In genomic region chr8:104591133-104591834, GRCm38 (mm10) we compare ENCODE assay signal across 8 mouse cellular contexts. TPM values are rescaled to one million over a fixed set of nuclear protein-coding genes. Genes with fewer than 3 reads are reported as not detected.
DNase-seq lines count a peak whose midpoint lies in the region; ATAC-seq and TF ChIP-seq lines count a peak whose summit lies in the region.

Gene Pdp2 (plus strand): TSS chr8:104591451.

- peak; percentile 97 for DNase-seq in 3T3-L1 (ENCODE audit: low read depth, low spot score)
- peak; percentile 64 to 90 for DNase-seq in adrenal gland, postnatal 4 days (ENCODE audit: low spot score in 2 of 2)
- peak; percentile 97 for DNase-seq in embryonic facial prominence, embryonic 14.5 days (ENCODE audit: low spot score)
- DNase-seq in heart, adult 2 months = peak; percentile 92 to 94
- DNase-seq in kidney, adult 8-10 months = peak; percentile 95
- peak; percentile 79 to 85 for DNase-seq in spleen, postnatal 10 days (ENCODE audit: low spot score in 2 of 2)

- peaks cover 6% of the 10 kb centered on the region for H3K4me1 ChIP-seq in embryonic facial prominence, embryonic 14.5 days (ENCODE audit: control insufficient read depth, insufficient read depth, low read length)
- peaks cover 2% of the 10 kb centered on the region for H3K4me1 ChIP-seq in heart, adult 2 months (ENCODE audit: control insufficient read depth, insufficient read depth, low read length)
- peaks cover 14% of the 10 kb centered on the region for H3K4me1 ChIP-seq in limb, embryonic 13.5 days
- H3K4me1 ChIP-seq in midbrain, embryonic 16.5 days (ENCODE audit: control insufficient read depth, insufficient read depth, low read length) = peaks cover 6% of the 10 kb centered on the region

- peak within 1 kb of the TSS; percentile 65 for H3K4me3 ChIP-seq in embryonic facial prominence, embryonic 14.5 days (ENCODE audit: low read depth, low read length)
- peak within 1 kb of the TSS; percentile 91 for H3K4me3 ChIP-seq in heart, adult 2 months
- peak within 1 kb of the TSS; percentile 69 for H3K4me3 ChIP-seq in limb, embryonic 13.5 days
- H3K4me3 ChIP-seq in midbrain, embryonic 16.5 days (ENCODE audit: low read depth, low read length) = peak within 1 kb of the TSS; percentile 58

- intact Hi-C loops in heart, adult 2 months (cut with DNase I) = no loop called here

- TF ChIP-seq EP300 in heart, adult 2 months (IDR thresholded peaks at IDR 0.05; ENCODE audit: insufficient read depth, low read depth, low read length) = peak; percentile 34; the same call in 1 of the 2 replicates

- TF ChIP-seq CTCF in heart, adult 2 months (IDR thresholded peaks at IDR 0.05) = no peak

- H3K9ac ChIP-seq in embryonic facial prominence, embryonic 14.5 days (ENCODE audit: low read depth, low read length) = peak within 1 kb of the TSS; percentile 72
- H3K9ac ChIP-seq in heart, adult 2 months (ENCODE audit: low read depth, low read length) = peak within 1 kb of the TSS; percentile 79
- H3K9ac ChIP-seq in limb, embryonic 13.5 days = peak within 1 kb of the TSS; percentile 74
- peak within 1 kb of the TSS; percentile 66 for H3K9ac ChIP-seq in midbrain, embryonic 16.5 days (ENCODE audit: low read depth, low read length)

- no peaks in the 10 kb centered on the region for H3K9me3 ChIP-seq in embryonic facial prominence, embryonic 14.5 days (ENCODE audit: control insufficient read depth, low read length)
- H3K9me3 ChIP-seq in limb, embryonic 13.5 days = no peaks in the 10 kb centered on the region
- no peaks in the 10 kb centered on the region for H3K9me3 ChIP-seq in midbrain, embryonic 16.5 days (replicated peaks; ENCODE audit: control insufficient read depth, low read length, poor library complexity, severe bottlenecking)

- peak; percentile 89 for TF ChIP-seq POLR2A in heart, adult 2 months (IDR thresholded peaks at IDR 0.05; ENCODE audit: insufficient read depth, low read depth, low read length)

- peak within 1 kb of the TSS; percentile 84 for H3K27ac ChIP-seq in embryonic facial prominence, embryonic 14.5 days (replicated peaks; ENCODE audit: low read depth, low read length)
- peak within 1 kb of the TSS; percentile 90 for H3K27ac ChIP-seq in heart, adult 2 months
- peak within 1 kb of the TSS; percentile 83 for H3K27ac ChIP-seq in limb, embryonic 13.5 days
- peak within 1 kb of the TSS; percentile 84 for H3K27ac ChIP-seq in midbrain, embryonic 16.5 days (ENCODE audit: low read length)

- no peaks in the 10 kb centered on the region for H3K27me3 ChIP-seq in embryonic facial prominence, embryonic 14.5 days (replicated peaks; ENCODE audit: control insufficient read depth, insufficient read depth, low read length)
- H3K27me3 ChIP-seq in heart, adult 2 months (ENCODE audit: control insufficient read depth, insufficient read depth, low read length) = no peaks in the 10 kb centered on the region
- H3K27me3 ChIP-seq in limb, embryonic 13.5 days = no peaks in the 10 kb centered on the region
- H3K27me3 ChIP-seq in midbrain, embryonic 16.5 days (ENCODE audit: control insufficient read depth, insufficient read depth, low read depth, low read length) = no peaks in the 10 kb centered on the region

- H3K4me2 ChIP-seq in embryonic facial prominence, embryonic 14.5 days (ENCODE audit: low read depth, low read length) = peak within 1 kb of the TSS; percentile 88
- H3K4me2 ChIP-seq in limb, embryonic 13.5 days (replicated peaks) = peak within 1 kb of the TSS; percentile 88
- peak within 1 kb of the TSS; percentile 91 for H3K4me2 ChIP-seq in midbrain, embryonic 16.5 days (ENCODE audit: low read length)

- peaks cover 3% of the 10 kb centered on the region for H3K79me2 ChIP-seq in heart, adult 2 months (replicated peaks; ENCODE audit: control insufficient read depth, insufficient read depth, low read length)

- peaks cover 29% of the 10 kb centered on the region for H3K36me3 ChIP-seq in embryonic facial prominence, embryonic 14.5 days (ENCODE audit: control insufficient read depth, insufficient read depth, low read length)
- no peaks in the 10 kb centered on the region; the same call in 1 of the 2 replicates for H3K36me3 ChIP-seq in heart, adult 2 months (ENCODE audit: control insufficient read depth, insufficient read depth, low read length)
- H3K36me3 ChIP-seq in limb, embryonic 13.5 days = peaks cover 28% of the 10 kb centered on the region
- peaks cover 11% of the 10 kb centered on the region for H3K36me3 ChIP-seq in midbrain, embryonic 16.5 days (ENCODE audit: control insufficient read depth, insufficient read depth, low read length)

- peak; percentile 97 for ATAC-seq in embryonic facial prominence, embryonic 14.5 days (ENCODE audit: low read depth)
- peak; percentile 98 for ATAC-seq in limb, embryonic 13.5 days (ENCODE audit: low FRiP score, low read depth)
- ATAC-seq in midbrain, embryonic 16.5 days = peak; percentile 98

- WGBS in embryonic facial prominence, embryonic 14.5 days = under 1% methylated on average over 41 of the region's 44 CpGs
- under 1% methylated on average over 44 of the region's 44 CpGs for WGBS in heart, adult 2 months
- WGBS in limb, embryonic 13.5 days = under 1% methylated on average over 44 of the region's 44 CpGs
- under 1% methylated on average over 44 of the region's 44 CpGs for WGBS in midbrain, embryonic 16.5 days

RNA-seq across cellular contexts. Expression of gene Pdp2, which starts in this region (rescaled TPM):
- 10 to 100 TPM; 17.0 to 17.6 TPM for total RNA-seq in adrenal gland, postnatal 4 days (2021)
- 8.1 and 8.2 TPM in 2 replicates for polyA plus RNA-seq in embryonic facial prominence, embryonic 14.5 days (2014; fragmentation: Nextera tagmentation; extraction: Ambion mirVana)
- 10 to 100 TPM; 18.4 to 35.8 TPM for total RNA-seq in heart, adult 2 months (2021)
- polyA plus RNA-seq in heart, adult 2 months (2012; rRNA removed) = 10.0 and 18.8 TPM in 2 replicates
- 13.8 and 14.0 TPM in 2 replicates for polyA plus RNA-seq in limb, embryonic 13.5 days (2015; fragmentation: Nextera tagmentation; extraction: Ambion mirVana)
- polyA plus RNA-seq in midbrain, embryonic 16.5 days (2015; fragmentation: Nextera tagmentation; extraction: Ambion mirVana) = 23.5 and 25.7 TPM in 2 replicates

Comparison
In these comparisons a context has a peak if more than half of its experiments do, and no peak if none do; other contexts are left out.
1. Peak in every context shown above with its lines: DNase-seq, ATAC-seq, H3K4me3 ChIP-seq and H3K27ac ChIP-seq.